In the genomic region with DNA sequence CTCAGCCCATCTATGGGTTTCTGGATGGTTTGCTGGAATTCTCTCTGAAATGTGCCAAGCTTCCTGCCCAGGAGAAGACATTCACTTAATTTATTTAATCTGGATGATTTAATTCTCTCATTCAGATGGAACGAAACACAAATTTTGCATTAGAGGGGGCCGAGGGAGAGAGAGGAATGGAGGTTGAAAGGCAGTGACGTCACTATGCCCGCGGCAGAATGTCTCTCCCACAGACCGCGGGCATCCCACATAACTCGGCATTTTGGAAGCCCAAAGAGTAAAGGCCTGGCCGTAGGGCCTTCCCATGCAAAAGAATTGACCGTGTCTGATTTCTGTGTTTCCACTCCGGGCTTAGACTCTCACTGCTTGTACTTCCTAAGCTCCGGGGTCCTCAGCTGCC, we compare ENCODE assay signal across 20 mouse cellular contexts. TPM values are rescaled to one million over a fixed set of nuclear protein-coding genes. Genes with fewer than 3 reads are reported as not detected.
DNase-seq lines count a peak whose midpoint lies in the region; ATAC-seq lines count a peak whose summit lies in the region.
"Had no signal": no experiment of that assay in that cellular context is flagged by ENCODE, and none has a peak within 500 bp of the region (broad histone marks: within the 10 kb centered on the region; RNA-seq: fewer than 3 reads in every experiment).

No protein-coding gene starts in this region.

- WGBS in heart, embryonic 14.5 days = 50% methylated on average over 12 of the region's 12 CpGs
- 42% methylated on average over 12 of the region's 12 CpGs for WGBS in embryonic facial prominence, embryonic 15.5 days

- no peaks in the 10 kb centered on the region for H3K27me3 ChIP-seq in heart, embryonic 14.5 days (ENCODE audit: control insufficient read depth, insufficient read depth, low read length)
- peaks cover 3% of the 10 kb centered on the region; the same call in 1 of the 2 replicates for H3K27me3 ChIP-seq in embryonic facial prominence, embryonic 15.5 days

- no peaks in the 10 kb centered on the region for H3K36me3 ChIP-seq in heart, embryonic 14.5 days (ENCODE audit: control insufficient read depth, insufficient read depth, low read length)
- no peaks in the 10 kb centered on the region for H3K36me3 ChIP-seq in embryonic facial prominence, embryonic 15.5 days
- H3K36me3 ChIP-seq: heart, embryonic 10.5 days; hindbrain, embryonic 13.5 days; neural tube, embryonic 15.5 days had no signal

- no peak for ATAC-seq in heart, embryonic 14.5 days (ENCODE audit: insufficient number of reproducible peaks, insufficient read depth, low FRiP score, low read depth)
- ATAC-seq in embryonic facial prominence, embryonic 15.5 days (ENCODE audit: insufficient number of reproducible peaks, low FRiP score, low TSS enrichment, low read depth) = no peak
- ATAC-seq: forebrain, embryonic 13.5 days; inflammation-experienced regulatory T-cells, adult 6 months; liver, postnatal 0 days; lung, postnatal 0 days had no signal

- H3K9ac ChIP-seq in heart, embryonic 14.5 days (ENCODE audit: low read length) = no peak overlapping the region
- H3K9ac ChIP-seq in embryonic facial prominence, embryonic 15.5 days = no peak overlapping the region
- H3K9ac ChIP-seq: forebrain, embryonic 13.5 days; hindbrain, embryonic 13.5 days; liver, postnatal 0 days; neural tube, embryonic 15.5 days had no signal

- H3K4me1 ChIP-seq in heart, embryonic 14.5 days (ENCODE audit: control insufficient read depth in 2 of 2, insufficient read depth in 2 of 2, low read length in 2 of 2) = peaks cover 0 to 3% of the 10 kb centered on the region in 2 experiments; a peak in 2 of 4 replicates
- H3K4me1 ChIP-seq in embryonic facial prominence, embryonic 15.5 days = peaks cover 15% of the 10 kb centered on the region
- H3K4me1 ChIP-seq: forebrain, embryonic 13.5 days had no signal

- peak overlapping the region; percentile 23 for H3K4me2 ChIP-seq in heart, embryonic 14.5 days (ENCODE audit: low read length)
- H3K4me2 ChIP-seq in embryonic facial prominence, embryonic 15.5 days (replicated peaks) = peak overlapping the region; percentile 29
- H3K4me2 ChIP-seq: forebrain, embryonic 13.5 days; hindbrain, embryonic 13.5 days; midbrain, embryonic 11.5 days; neural tube, embryonic 15.5 days had no signal

- no peak for DNase-seq in heart, adult 11 months
- peak; percentile 23 for DNase-seq in MN1 (ENCODE audit: low spot score)
- no peak for DNase-seq in layer of hippocampus, postnatal 36 days
- DNase-seq in cerebellum, postnatal 36 days = no peak
- no peak for DNase-seq in right cerebral cortex, postnatal 4 days
- DNase-seq: adrenal gland, postnatal 25 days; cerebellum, adult 8-10 months; kidney, adult 18-20 months; kidney, postnatal 4 days; left cerebral cortex, postnatal 4 days; liver, postnatal 0 days had no signal

- H3K4me3 ChIP-seq in heart, embryonic 14.5 days (ENCODE audit: control insufficient read depth in 1 of 2, insufficient read depth in 1 of 2, low read depth in 1 of 2, low read length in 2 of 2) = no peak overlapping the region
- H3K4me3 ChIP-seq in embryonic facial prominence, embryonic 15.5 days (replicated peaks) = 0 out of 2 replicates have a peak overlapping the region, but pooled peaks have one; percentile 1
- H3K4me3 ChIP-seq: forebrain, embryonic 13.5 days; heart, embryonic 10.5 days; hindbrain, embryonic 13.5 days; neural tube, embryonic 15.5 days had no signal

- no peaks in the 10 kb centered on the region for H3K9me3 ChIP-seq in heart, embryonic 14.5 days (ENCODE audit: control insufficient read depth, low read length)
- H3K9me3 ChIP-seq in embryonic facial prominence, embryonic 15.5 days (replicated peaks) = no peaks in the 10 kb centered on the region
- H3K9me3 ChIP-seq: heart, embryonic 10.5 days; hindbrain, embryonic 13.5 days; neural tube, embryonic 15.5 days had no signal

- no peak overlapping the region for H3K27ac ChIP-seq in heart, embryonic 14.5 days (replicated peaks in 1 of 2; ENCODE audit: control insufficient read depth in 1 of 2, insufficient read depth in 1 of 2, low read depth in 2 of 2, low read length in 2 of 2)
- peak overlapping the region; percentile 39 for H3K27ac ChIP-seq in embryonic facial prominence, embryonic 15.5 days (replicated peaks)
- H3K27ac ChIP-seq: forebrain, embryonic 13.5 days; heart, embryonic 10.5 days; hindbrain, embryonic 13.5 days; neural tube, embryonic 15.5 days had no signal

RNA-seq across cellular contexts. Expression of a gene that starts 21.6 kb away (rescaled TPM):
- 4.0 and 4.8 TPM in 2 replicates for polyA plus RNA-seq in heart, embryonic 14.5 days (2014; fragmentation: Nextera tagmentation; extraction: Ambion mirVana)
- polyA plus RNA-seq in embryonic facial prominence, embryonic 15.5 days (2015; fragmentation: Nextera tagmentation; extraction: Ambion mirVana) = 11.1 and 15.1 TPM in 2 replicates
- 10 to 100 TPM; 15.1 to 16.3 TPM for total RNA-seq in layer of hippocampus, postnatal 36 days (2021)
